Mouse (Mus musculus) lung, adult 2 months (tissue): ENCODE results near the gene Tor3a. TPM values are rescaled to one million over a fixed set of nuclear protein-coding genes. Genes with fewer than 3 reads are reported as not detected.

Experiments
- DNase-seq: peaks from one replicate; pipeline ENCODE4 v3.0.0; 2022
- H3K4me1 ChIP-seq: fragments of 200-500 bp; 2 replicates; pipeline ENCODE4 v1.6.1; 2011; ENCODE audit warnings: low read length; ENCODE audit not compliant: control insufficient read depth, insufficient read depth
- H3K4me3 ChIP-seq: fragments of 200-500 bp; replicated peaks from 2 replicates; pipeline ENCODE3; 2011; ENCODE audit warnings: low read depth, mild to moderate bottlenecking, control low read depth, low read length; ENCODE audit errors: extremely low read depth
- CTCF ChIP-seq: fragments of 200-500 bp; IDR thresholded peaks from 2 replicates; pipeline ENCODE4 v1.5.1; 2011; ENCODE audit warnings: mild to moderate bottlenecking, low read length, control low read depth; ENCODE audit not compliant: insufficient read depth
- POLR2A ChIP-seq: fragments of 200-500 bp; IDR thresholded peaks from 2 replicates; pipeline ENCODE4 v1.6.1; 2011; ENCODE audit warnings: low read depth, mild to moderate bottlenecking, control low read depth, low read length, borderline replicate concordance; ENCODE audit errors: extremely low read depth
- WGBS: fragments of 180-500 bp; shearing (Covaris S2); methylation state at CpG from one replicate; pipeline ENCODE4 v1.1.7; 2018; 5-methylcytosine and 5-hydroxymethylcytosine counted together
- polyA plus RNA-seq: library from polyadenylated mRNA; depleted of rRNA; stranded (reverse); fragments of >200 nt; gene quantifications from 2 replicates; pipeline ENCODE4 v1.2.3, GENCODE M21; 2012

Tor3a gene
- polyA plus RNA-seq, 1 experiment = 73.2 TPM

DNA sequence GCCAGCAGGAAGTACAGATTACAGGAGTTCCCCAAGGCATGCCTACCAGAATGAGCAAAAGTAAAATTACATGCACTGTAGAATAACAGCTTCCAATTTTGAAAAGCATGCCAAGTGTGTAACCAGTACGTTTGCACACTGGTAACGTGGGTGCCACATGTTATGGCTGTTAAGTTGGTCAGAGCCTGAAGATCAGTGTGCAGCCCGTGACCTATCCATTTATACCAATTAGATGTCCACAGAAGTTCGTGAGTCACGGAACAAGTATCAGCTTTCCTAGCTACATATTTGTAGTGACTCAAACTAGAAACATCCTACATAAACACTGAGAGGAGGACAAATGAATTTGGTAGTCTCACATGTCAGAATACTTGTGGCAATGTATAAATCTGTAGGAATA is 34.7 kb downstream of the Tor3a start:
- H3K4me1 ChIP-seq = no peaks in the 10 kb centered on the region
- DNase-seq = no peak
- H3K4me3 ChIP-seq = no peak overlapping the region
- 87% methylated on average over 5 of the region's 5 CpGs for WGBS
- no peak for TF ChIP-seq CTCF
- no peak for TF ChIP-seq POLR2A

DNA sequence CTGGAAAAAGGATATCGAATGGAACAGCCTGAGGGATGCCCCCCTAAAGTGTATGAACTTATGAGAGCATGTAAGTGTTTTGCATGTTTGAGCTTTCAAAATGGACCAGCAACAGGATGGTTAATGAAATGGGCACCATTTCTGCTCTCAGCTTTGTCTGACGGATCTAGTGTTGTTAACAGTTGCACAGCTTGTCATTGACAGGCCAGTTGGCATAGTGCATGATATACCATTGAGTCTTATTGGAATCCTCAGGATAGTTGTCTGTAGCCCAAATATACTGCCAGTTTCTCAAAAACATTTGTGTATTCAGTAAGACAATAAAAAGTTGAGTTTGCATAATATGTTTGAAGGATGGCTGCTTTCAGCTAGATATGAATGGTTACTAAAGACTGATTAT is 39.0 kb downstream of the Tor3a start:
- TF ChIP-seq POLR2A (no peak), CTCF (no peak)

DNA sequence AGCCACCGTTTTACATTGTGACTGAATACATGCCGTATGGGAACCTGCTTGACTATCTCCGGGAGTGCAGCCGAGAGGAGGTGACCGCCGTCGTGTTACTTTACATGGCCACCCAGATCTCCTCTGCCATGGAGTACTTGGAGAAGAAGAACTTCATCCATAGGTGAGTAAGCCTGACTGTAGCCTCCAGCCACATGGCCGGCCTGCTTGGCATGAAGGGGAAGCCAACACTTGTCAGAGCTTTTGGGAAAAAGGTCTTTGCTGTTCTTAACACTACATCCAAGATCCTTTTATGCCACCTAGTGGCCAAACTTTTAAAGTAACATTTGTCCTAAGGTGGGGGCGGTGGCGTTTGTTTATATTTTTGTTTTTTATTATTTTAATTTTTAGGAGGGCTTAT is 41.1 kb downstream of the Tor3a start:
- TF ChIP-seq CTCF (no peak), POLR2A (no peak)
- peak; percentile 31 for DNase-seq
- no peaks in the 10 kb centered on the region for H3K4me1 ChIP-seq
- H3K4me3 ChIP-seq = no peak overlapping the region
- 70% methylated on average over 10 of the region's 10 CpGs for WGBS

More for the DNA sequence above, 39.0 kb downstream of the Tor3a start:
- no peak for DNase-seq
- Histone ChIP-seq H3K4me3 (no peak overlapping the region), H3K4me1 (no peaks in the 10 kb centered on the region)
- 86% methylated on average over 2 of the region's 2 CpGs for WGBS

DNA sequence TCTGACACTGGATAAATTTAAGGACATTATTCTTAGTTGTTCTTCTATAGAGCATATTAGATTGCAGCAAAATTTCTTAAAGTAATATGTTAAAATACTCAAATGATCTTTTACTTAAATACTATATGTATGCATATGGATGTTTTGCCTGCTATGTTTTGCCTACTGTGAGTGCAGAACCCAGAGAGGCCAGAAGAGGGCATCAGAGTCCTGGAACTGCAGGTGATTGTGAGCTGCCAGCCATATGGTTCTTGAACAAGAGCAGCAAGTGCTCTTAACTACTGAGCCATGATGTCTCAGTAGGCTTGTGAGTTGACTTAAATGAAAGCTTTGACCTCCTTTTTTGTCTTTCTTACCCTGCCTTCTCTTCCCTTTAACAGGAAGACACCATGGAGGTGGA is 43.2 kb downstream of the Tor3a start:
- no peaks in the 10 kb centered on the region for H3K4me1 ChIP-seq
- TF ChIP-seq CTCF (peak; percentile 31; the same call in 1 of the 2 replicates), POLR2A (no peak)
- no peak for DNase-seq

DNA sequence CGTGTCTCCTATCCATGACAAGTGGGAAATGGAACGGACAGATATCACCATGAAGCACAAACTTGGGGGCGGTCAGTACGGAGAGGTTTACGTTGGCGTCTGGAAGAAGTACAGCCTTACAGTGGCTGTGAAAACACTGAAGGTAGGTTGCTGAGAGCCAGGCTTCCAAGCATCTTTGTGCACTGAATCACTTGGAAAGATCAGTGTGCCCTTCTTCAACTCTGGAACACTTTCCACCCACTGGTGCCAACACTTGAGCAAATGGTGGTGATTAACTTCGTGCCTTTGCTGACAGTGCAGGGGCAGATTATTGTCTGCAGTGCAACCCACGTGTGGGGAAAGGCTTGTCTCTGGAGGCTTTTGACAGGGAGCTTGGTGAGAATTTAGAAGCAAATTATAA is 44.2 kb downstream of the Tor3a start:
- Histone ChIP-seq H3K4me1 (no peaks in the 10 kb centered on the region), H3K4me3 (no peak overlapping the region)
- no peak for DNase-seq
- TF ChIP-seq POLR2A (no peak), CTCF (no peak)
- 91% methylated on average over 8 of the region's 8 CpGs for WGBS

More for the DNA sequence above, 43.2 kb downstream of the Tor3a start:
- H3K4me3 ChIP-seq = no peak overlapping the region

DNA sequence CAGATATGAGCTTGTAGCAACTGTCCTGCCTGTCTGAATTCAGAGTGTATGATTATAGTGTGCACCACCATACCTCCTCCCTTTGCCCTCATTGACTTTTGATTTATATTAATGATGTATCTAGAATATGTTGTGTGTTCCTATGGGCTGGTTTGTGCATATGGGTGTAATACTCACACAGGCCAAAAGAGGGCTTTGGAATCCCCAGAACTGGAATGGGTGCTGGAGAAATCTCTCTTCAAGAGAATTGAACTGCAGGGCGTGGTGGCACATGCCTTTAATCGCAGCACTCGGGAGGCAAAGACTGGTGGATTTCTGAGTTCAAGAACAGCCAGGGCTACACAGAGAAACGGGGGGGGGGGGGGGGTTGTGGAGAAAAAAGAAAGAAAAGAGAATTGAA is 47.4 kb downstream of the Tor3a start:
- H3K4me1 ChIP-seq = no peaks in the 10 kb centered on the region; the same call in none of the 2 replicates
- WGBS = 86% methylated on average over 4 of the region's 4 CpGs
- no peak for TF ChIP-seq POLR2A
- no peak for TF ChIP-seq CTCF
- no peak overlapping the region for H3K4me3 ChIP-seq
- DNase-seq = no peak

DNA sequence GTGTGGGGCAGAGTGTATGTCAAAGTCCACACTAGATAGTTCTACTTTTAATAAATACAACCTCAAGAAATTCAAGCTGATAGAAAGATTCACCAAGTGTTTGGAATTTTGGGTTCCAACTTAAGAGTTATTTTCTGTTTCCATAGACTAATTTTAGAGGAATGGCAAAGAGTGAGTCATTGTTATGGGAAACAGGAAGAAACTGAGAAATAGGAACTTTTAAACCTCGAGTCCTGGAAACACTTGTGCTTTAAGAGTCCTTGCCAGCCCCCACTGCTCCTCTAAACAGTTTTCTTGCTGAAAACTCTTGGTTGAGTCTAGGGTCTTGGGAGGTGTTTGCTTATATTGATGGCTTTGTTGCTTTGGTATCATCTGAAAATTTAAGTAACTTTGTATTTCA is 49.9 kb downstream of the Tor3a start:
- 17% methylated on average over 1 of the region's 1 CpGs for WGBS
- DNase-seq = no peak
- TF ChIP-seq CTCF (no peak), POLR2A (no peak)
- Histone ChIP-seq H3K4me3 (no peak overlapping the region), H3K4me1 (peaks cover 3% of the 10 kb centered on the region)

DNA sequence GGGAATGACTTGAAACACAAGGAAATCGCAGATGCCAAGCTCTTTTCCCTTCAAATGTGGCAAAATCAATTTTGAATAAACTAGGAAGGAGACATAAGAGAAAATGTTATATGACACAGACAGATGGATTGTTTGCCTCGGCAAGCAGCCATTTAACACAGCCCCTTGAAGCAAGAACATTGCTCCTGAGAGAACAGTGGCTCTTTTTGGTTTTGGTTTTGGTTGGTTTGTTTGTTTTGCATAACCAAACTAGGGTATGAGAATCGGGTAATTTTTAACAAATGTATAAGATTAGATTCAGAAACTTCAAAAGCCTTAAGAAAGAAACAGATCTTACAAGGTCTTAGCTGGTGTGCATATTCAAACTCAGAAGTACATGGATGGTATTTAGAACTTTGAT is 53.2 kb downstream of the Tor3a start:
- 49% methylated on average over 3 of the region's 3 CpGs for WGBS
- TF ChIP-seq POLR2A = no peak
- DNase-seq = no peak
- Histone ChIP-seq H3K4me1 (peaks cover 18% of the 10 kb centered on the region), H3K4me3 (no peak overlapping the region)

DNA sequence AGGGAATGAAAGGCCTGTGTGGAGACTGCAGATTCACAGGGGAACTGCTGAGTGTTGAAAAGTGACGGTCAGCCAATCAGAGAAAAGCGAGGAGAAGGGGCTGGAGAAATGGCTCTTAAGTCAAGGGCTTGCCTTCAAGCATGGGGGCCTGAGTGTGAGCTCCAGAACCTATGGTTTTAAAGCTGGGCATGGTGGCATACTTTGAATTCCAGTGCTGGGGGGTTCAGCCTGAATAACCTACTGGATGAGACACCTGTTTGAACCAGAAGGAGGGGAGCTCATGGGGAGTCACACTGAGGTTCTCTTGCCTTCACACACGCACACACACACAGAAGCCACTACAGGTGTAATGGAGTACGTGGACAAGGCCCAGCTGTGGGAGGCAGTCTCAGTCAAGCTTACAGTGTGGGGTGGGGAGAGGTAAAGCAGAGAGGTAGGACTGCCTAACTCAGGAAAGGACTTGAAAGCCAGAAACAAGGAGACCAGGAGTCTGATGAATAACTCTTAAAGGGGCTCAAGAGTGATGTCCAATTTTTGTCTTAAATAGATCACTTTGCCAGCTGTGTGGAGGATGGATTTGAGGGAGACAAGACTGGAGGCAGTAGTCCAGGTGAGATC is 53.8 kb downstream of the Tor3a start:
- no peak for DNase-seq
- TF ChIP-seq POLR2A (no peak), CTCF (no peak)
- Histone ChIP-seq H3K4me1 (peaks cover 22% of the 10 kb centered on the region), H3K4me3 (no peak overlapping the region)
- 75% methylated on average over 4 of the region's 4 CpGs for WGBS

DNA sequence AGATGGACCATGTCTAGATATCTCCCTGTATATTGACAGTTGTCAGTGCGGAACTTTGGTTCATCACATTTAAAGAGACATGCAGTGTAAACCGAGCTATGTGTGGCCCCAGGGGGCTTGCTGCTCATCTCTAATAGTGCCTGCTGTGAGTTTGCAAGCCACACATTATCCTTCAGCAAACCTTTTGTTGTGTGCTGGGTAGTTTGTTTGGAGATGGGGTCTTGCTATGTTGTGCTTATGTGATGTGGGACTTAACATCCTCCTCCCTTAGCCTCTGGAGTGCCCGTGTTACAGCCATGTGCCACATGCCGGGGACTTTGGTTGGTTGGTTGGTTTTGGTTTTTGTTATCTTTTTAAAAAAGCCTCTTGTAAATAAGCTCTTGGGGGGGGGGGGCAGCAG is 56.3 kb downstream of the Tor3a start:
- TF ChIP-seq POLR2A = no peak
- no peak for TF ChIP-seq CTCF
- Histone ChIP-seq H3K4me1 (peaks cover 32% of the 10 kb centered on the region), H3K4me3 (no peak overlapping the region)
- WGBS = 52% methylated on average over 4 of the region's 4 CpGs
- no peak for DNase-seq
